Mouse (Mus musculus) heart, embryonic 10.5 days (tissue): ENCODE data around the gene Nudt7. TPM values are rescaled to one million over a fixed set of nuclear protein-coding genes. Genes with fewer than 3 reads are reported as not detected.

Experiments
- DNase-seq: peaks from one replicate; pipeline ENCODE4 v3.0.0-alpha.2; 2017; ENCODE audit warnings: low spot score
- H3K27ac ChIP-seq: fragments of 300-500 bp; sonication (generic); 2 replicates; pipeline ENCODE4 v1.5.1; 2016; ENCODE audit warnings: mild to moderate bottlenecking
- H3K27me3 ChIP-seq: fragments of 300-500 bp; sonication (generic); 2 replicates; pipeline ENCODE4 v1.6.1; 2016; ENCODE audit warnings: mild to moderate bottlenecking; ENCODE audit not compliant: poor library complexity, insufficient read depth, severe bottlenecking
- H3K36me3 ChIP-seq: fragments of 300-500 bp; sonication (generic); 2 replicates; pipeline ENCODE4 v1.6.1; 2016; ENCODE audit warnings: mild to moderate bottlenecking, moderate library complexity
- H3K4me1 ChIP-seq: fragments of 300-500 bp; sonication (generic); 2 replicates; pipeline ENCODE4 v1.6.1; 2016; ENCODE audit warnings: mild to moderate bottlenecking
- H3K4me3 ChIP-seq: fragments of 300-500 bp; sonication (generic); 2 replicates; pipeline ENCODE4 v1.5.1; 2016; ENCODE audit warnings: mild to moderate bottlenecking, moderate library complexity
- H3K9me3 ChIP-seq: fragments of 300-500 bp; sonication (generic); 2 replicates; pipeline ENCODE4 v1.6.1; 2016; ENCODE audit warnings: mild to moderate bottlenecking, moderate library complexity
- WGBS: fragments of 180-500 bp; shearing (Covaris S2); methylation state at CpG from one replicate; pipeline ENCODE4 v1.1.7; 2016; 5-methylcytosine and 5-hydroxymethylcytosine counted together
- polyA plus RNA-seq: library from polyadenylated mRNA; unstranded; fragments of >200 nt; fragmentation: Nextera tagmentation; extraction: Ambion mirVana; gene quantifications from 2 replicates; pipeline ENCODE4 v1.2.1, GENCODE M21; 2016

Gene Nudt7
- polyA plus RNA-seq = 20.5 and 23.8 TPM in 2 replicates

DNA sequence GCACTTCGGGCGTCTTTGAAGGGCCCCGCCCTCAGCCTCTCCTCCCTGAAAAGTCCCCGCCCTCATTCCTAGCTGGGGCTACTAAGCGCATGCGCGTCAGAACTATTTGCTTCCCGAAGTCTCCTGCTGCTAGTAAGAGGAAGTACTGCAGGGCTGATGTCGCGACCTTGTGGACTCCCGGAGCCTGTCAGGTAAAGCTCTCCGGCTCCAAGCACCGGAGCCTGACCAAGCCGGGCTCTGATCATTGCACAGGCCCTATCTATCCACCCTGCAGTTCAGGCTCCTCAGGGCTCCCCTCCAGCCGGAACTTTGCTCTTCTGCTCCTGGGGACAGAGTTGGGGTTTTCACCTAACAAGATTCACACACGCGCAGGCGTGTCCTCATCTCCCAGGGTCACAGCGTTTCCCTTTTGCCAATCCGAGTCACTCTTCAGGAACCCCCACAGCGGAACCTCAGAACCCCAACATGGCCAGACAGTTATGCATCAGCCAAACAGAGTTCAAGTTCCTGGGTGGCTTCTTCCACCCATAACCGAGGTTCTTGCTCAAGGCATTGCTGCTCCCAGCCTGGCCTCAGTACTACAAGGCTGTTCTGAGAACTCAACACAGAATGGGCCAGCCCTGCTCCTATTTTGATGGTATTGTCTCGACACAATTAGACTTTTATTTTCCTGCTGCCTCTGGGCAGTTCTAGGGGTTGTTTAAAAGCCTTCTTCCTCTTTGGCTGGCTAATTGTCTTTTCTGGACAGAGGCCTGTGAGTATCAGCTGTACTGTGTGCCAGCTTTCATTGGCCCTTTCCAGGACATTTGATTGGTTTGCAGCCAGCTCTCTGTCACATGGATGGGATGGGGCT, at the start of gene Nudt7:
Gene Nudt7 (plus strand): TSS at position 48 of the 853 bp plus-strand sequence.
- peaks cover 8% of the 10 kb centered on the region; the same call in 1 of the 2 replicates for H3K4me1 ChIP-seq
- 4% methylated on average over 23 of the region's 23 CpGs for WGBS
- peak within 1 kb of the TSS; percentile 91 for H3K27ac ChIP-seq
- peak within 1 kb of the TSS; percentile 69 for H3K4me3 ChIP-seq
- peak; percentile 98 for DNase-seq
- H3K36me3 ChIP-seq = no peaks in the 10 kb centered on the region
- H3K27me3 ChIP-seq = no peaks in the 10 kb centered on the region
- H3K9me3 ChIP-seq = no peaks in the 10 kb centered on the region

DNA sequence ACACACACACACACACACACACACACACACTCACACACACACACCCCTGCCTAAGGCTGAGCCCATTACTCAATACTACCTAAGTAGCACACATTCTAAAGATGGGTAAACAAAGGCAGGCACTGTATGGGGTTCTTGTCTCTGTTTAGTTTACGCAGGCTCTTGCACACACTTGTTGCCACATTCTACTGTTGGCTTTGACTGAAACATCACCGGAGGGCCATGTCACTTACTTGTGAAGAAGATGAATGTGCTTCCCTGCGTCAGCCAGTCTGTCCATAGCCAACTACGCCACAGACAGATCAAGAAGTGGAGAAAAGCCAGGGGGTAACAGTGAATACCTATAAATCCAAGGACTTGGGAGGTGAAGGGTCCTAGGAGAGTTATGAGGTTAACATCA, 45.4 kb upstream of the Nudt7 start:
- Histone ChIP-seq H3K4me1 (no peaks in the 10 kb centered on the region), H3K4me3 (no peak overlapping the region), H3K27me3 (no peaks in the 10 kb centered on the region), H3K36me3 (no peaks in the 10 kb centered on the region), H3K27ac (no peak overlapping the region), H3K9me3 (no peaks in the 10 kb centered on the region)
- DNase-seq = no peak
- 87% methylated on average over 4 of the region's 4 CpGs for WGBS

DNA sequence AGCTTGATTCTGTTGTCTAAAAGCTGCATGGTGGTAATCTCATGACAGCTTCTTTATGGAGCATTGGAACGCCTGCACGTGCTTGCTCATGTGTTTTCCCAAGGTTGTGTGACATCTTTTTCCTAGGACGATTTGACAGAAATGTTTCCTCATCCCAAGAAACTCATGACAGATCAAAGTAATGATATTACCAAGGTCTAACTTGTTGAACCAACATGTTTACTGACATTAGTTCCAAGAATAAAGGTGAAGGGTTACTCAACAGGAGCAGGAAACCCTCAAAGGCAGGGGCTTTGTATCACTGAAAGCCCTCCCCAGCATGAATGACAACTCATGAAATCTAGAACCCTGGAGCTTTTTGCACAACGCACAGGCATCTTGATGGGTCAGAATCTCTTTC, 42.6 kb upstream of the Nudt7 start:
- Histone ChIP-seq H3K4me1 (no peaks in the 10 kb centered on the region), H3K9me3 (no peaks in the 10 kb centered on the region), H3K27ac (no peak overlapping the region), H3K4me3 (no peak overlapping the region), H3K27me3 (no peaks in the 10 kb centered on the region), H3K36me3 (no peaks in the 10 kb centered on the region)
- 80% methylated on average over 4 of the region's 4 CpGs for WGBS
- DNase-seq = no peak

DNA sequence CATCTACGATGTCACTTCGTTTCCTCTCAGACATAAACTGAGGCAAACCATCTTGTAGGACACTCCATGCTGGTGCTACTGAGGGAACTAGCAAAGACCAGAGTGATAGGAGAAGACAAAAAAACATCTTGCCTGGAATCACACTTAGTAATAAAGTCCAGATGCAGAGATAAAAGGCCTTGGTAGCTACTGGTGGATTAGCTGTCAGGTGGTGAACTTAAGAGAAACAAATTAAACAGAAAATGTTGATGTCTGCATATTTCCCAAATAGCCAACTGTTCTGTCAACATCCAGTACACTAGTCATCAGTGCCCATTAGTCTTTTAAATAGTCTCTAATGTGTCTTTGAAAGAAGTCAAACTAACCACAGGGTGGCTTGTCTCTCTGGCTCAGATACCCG, 40.0 kb upstream of the Nudt7 start:
- Histone ChIP-seq H3K36me3 (no peaks in the 10 kb centered on the region), H3K9me3 (no peaks in the 10 kb centered on the region), H3K27me3 (no peaks in the 10 kb centered on the region), H3K4me1 (no peaks in the 10 kb centered on the region), H3K4me3 (no peak overlapping the region), H3K27ac (no peak overlapping the region)
- 84% methylated on average over 3 of the region's 3 CpGs for WGBS
- DNase-seq = no peak

DNA sequence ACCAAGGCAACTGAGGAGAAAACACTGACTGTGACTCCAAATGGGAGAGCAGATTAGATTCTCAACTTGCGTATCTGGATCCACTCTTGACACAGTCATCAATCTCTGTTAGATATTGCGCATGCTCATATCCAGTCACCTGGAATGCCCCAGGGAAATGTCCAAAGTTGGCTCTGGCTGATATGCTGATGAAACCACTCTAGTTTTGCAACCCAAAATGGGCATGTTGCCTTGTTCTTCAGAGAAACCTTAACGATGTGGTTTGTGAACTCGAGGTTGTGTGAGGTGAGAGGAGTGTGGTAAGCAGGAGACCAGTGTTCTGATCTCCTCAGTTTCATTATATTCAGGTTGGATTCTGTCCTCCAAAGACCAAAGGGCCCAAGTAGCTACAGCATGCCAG, 38.8 kb upstream of the Nudt7 start:
- no peak overlapping the region for H3K27ac ChIP-seq

DNA sequence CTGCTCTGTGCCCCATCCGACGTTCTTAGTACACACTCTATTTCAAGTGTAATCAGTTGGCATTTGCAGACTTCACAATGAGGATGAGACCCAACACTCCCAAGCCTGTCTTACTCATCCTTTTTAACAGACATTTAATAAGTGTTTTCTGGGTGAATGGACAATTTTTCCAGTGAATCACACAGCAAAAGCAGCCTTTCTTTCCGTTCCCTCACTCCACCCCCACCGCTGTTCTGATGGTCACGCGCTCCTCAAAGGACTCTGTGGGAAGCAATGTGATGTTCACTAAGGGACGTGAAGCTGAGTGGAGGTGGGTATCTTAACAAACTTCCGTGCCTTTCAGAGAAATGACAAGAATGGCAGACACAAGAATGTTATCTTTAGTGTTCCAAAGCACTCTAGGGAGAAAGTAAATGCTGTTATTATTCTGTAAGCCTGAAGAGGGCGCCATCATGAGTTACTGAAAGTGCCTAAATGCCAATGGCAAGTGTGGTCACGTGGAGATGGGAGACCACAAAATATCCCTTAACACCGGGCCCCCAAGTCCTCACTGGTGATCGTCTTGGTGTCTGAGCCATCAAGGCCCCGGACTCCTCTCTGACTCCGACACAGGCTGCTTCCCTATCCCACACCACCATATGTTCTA, 32.7 kb upstream of the Nudt7 start:
- no peak for DNase-seq
- WGBS = 79% methylated on average over 14 of the region's 14 CpGs

More for the DNA sequence above, 38.8 kb upstream of the Nudt7 start:
- no peak for DNase-seq
- Histone ChIP-seq H3K27me3 (no peaks in the 10 kb centered on the region), H3K4me3 (no peak overlapping the region), H3K4me1 (no peaks in the 10 kb centered on the region), H3K9me3 (no peaks in the 10 kb centered on the region), H3K36me3 (no peaks in the 10 kb centered on the region)
- 85% methylated on average over 4 of the region's 4 CpGs for WGBS

DNA sequence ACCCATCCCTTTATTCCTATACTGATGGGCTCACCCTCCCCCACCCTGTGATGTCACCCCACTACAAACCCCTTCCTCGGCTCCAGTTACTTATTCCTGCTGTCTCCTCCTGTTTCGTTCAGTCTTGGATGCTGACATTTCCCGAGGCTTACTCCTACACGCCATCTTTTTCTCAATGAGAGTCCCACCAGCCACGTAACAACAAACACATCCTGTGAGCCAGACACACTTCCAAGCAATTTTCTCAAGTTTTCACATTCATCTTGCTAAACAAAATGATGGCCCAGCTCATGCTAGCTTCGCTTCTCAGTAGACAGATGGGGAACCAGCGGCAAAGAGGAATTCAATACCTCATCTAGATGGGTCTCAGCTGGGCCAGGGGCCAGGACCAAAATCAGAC, 30.0 kb upstream of the Nudt7 start:
- WGBS = 85% methylated on average over 7 of the region's 7 CpGs
- Histone ChIP-seq H3K4me1 (no peaks in the 10 kb centered on the region), H3K27me3 (no peaks in the 10 kb centered on the region), H3K4me3 (no peak overlapping the region), H3K9me3 (no peaks in the 10 kb centered on the region), H3K27ac (no peak overlapping the region), H3K36me3 (no peaks in the 10 kb centered on the region)
- DNase-seq = no peak

More for the DNA sequence above, 32.7 kb upstream of the Nudt7 start:
- Histone ChIP-seq H3K27ac (no peak overlapping the region), H3K4me1 (no peaks in the 10 kb centered on the region), H3K36me3 (no peaks in the 10 kb centered on the region), H3K27me3 (no peaks in the 10 kb centered on the region), H3K4me3 (no peak overlapping the region), H3K9me3 (no peaks in the 10 kb centered on the region)

DNA sequence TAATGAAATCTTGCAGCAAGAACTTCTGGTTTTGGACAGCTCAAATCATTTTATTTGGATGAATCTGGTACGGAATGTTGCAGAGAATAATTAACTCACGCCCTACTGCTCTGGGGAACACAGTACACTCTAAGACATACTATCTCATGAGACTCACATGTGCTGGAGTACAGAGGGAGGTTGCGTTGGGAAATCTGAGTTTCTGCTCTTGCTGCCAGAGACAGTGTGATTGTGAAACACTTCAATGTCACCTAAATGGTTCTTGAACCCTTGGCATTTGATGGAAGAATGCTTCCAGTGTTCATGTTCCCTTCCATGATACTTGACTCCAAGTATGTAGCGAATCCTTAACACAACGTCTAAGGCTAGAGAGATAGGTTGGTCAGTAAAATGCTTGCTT, 27.4 kb upstream of the Nudt7 start:
- no peak overlapping the region for H3K27ac ChIP-seq
- no peaks in the 10 kb centered on the region for H3K4me1 ChIP-seq
- no peak overlapping the region for H3K4me3 ChIP-seq
- no peak for DNase-seq
- H3K36me3 ChIP-seq = no peaks in the 10 kb centered on the region
- WGBS = 85% methylated on average over 5 of the region's 5 CpGs
- no peaks in the 10 kb centered on the region for H3K27me3 ChIP-seq
- no peaks in the 10 kb centered on the region for H3K9me3 ChIP-seq

DNA sequence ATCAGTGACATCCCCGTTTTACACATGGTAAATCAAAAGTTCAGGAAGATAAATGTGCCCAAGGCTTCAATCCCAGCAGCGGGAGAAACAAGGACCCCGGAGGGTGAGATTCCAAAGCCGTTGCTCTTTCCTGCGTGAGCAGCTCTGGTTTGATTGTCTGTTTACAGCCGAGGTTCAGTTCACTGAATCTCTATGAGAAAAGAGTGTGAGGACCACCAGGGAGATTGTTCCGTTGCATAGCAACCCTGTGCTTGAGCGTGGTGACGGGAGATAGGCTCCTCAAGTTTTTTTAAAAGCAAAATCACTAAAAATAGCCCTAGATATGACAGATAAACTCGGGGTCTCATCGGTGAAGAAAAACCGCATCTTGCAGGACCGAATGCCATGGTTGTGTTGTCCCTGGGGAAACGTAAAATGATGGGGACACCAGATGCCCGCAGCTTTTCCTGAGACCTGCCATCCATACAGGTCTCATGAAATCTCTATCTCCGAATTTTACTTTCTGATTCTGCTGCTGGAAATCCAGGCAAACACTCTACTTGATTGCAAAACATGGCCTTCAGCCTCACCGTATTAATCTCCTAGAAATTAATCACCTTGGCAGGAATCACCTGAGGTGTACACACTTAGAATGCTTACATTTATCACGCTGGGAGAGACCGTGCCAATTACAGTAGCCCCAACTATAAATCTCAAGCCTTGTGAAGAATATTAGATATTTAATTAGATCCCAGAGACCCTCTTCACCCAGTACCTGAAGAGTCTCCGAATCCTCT, 23.8 kb upstream of the Nudt7 start:
- Histone ChIP-seq H3K27me3 (no peaks in the 10 kb centered on the region), H3K4me3 (no peak overlapping the region), H3K36me3 (no peaks in the 10 kb centered on the region), H3K27ac (no peak overlapping the region), H3K9me3 (no peaks in the 10 kb centered on the region), H3K4me1 (no peaks in the 10 kb centered on the region)
- DNase-seq = no peak
- WGBS = 80% methylated on average over 20 of the region's 20 CpGs

DNA sequence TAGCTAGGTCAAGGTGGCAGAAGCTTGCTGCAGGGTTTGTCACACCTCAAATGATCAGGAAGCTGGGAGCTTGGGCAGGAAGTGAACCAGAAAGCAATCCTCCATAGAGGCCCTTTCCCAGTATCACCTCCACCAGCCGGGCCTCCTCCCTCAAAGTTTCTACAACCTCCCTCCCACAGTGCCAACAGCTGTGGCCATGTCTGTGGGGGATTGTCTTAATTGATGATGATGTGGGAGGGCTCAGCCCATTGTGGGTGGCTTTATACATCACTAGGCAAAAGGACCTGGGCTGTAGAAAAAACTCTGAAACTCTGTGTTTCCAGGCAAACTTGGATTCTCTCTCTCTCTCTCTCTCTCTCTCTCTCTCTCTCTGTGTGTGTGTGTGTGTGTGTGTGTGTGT, 18.3 kb upstream of the Nudt7 start:
- Histone ChIP-seq H3K36me3 (no peaks in the 10 kb centered on the region), H3K4me1 (no peaks in the 10 kb centered on the region), H3K9me3 (no peaks in the 10 kb centered on the region), H3K27me3 (no peaks in the 10 kb centered on the region), H3K4me3 (no peak overlapping the region), H3K27ac (no peak overlapping the region)
- DNase-seq = no peak
- 57% methylated on average over 1 of the region's 1 CpGs for WGBS

DNA sequence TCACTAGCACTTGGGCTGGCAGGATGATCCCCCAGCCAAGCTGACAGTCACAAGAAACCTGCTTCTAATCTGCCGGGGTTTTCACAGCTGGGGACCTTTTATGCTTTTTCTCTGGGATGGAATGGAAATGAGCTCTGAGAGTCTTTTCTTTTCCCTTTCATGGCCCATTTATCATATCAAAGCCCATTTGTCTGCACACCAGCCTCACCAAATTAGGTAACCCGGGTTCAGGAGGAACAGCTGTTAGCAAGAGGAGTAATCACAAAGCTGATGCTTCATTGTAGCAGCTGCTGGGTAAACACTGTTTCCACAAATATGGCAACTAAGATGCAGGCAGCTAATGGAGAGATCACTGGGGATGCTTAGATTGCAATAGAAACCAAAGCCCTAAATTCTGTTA, 17.3 kb upstream of the Nudt7 start:
- Histone ChIP-seq H3K4me3 (no peak overlapping the region), H3K4me1 (no peaks in the 10 kb centered on the region), H3K36me3 (no peaks in the 10 kb centered on the region), H3K27me3 (no peaks in the 10 kb centered on the region), H3K27ac (no peak overlapping the region), H3K9me3 (no peaks in the 10 kb centered on the region)
- WGBS = 8% methylated on average over 2 of the region's 2 CpGs
- no peak for DNase-seq

DNA sequence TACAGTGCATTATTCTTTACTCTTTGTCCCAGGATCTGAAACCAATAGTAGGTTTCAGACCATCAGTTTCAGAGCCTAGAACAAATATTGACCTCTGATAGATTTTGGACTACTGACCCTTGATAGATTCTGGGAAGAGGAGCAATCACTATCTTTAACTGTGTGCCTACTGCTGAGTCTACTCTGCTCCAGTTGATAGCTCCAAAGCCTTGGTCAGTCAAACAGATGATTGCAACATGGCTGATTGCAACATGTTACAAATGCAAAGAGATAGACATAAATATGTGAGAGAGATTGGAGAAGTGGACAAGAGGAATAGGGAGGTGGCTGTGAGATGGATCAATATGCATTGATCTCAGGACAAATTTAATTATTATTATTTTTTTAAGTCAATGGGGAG, 15.9 kb upstream of the Nudt7 start:
- H3K36me3 ChIP-seq = no peaks in the 10 kb centered on the region
- no peaks in the 10 kb centered on the region for H3K9me3 ChIP-seq
- no peaks in the 10 kb centered on the region for H3K4me1 ChIP-seq
- no peak overlapping the region for H3K4me3 ChIP-seq
- no peaks in the 10 kb centered on the region for H3K27me3 ChIP-seq
- no peak overlapping the region for H3K27ac ChIP-seq
- DNase-seq = no peak

DNA sequence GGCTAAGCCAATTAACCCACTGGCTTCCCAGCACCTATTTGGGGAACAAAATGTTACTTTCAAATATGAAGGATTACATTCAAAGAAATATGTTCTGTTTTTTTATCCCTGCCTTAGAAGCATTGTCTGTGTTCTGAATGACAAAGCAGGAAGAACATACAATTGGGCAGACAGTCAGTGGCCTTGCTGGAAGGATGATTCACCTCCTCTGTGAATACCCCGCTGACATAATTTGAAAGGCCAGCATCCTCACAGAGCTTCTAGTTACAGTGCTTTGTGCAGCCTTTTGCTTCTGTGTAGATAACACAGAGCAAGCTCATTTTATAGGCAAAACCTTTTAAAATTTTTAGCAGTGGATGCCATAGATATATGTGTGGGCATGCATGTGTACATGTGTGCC, 11.6 kb upstream of the Nudt7 start:
- Histone ChIP-seq H3K27ac (no peak overlapping the region), H3K4me3 (no peak overlapping the region), H3K4me1 (no peaks in the 10 kb centered on the region), H3K27me3 (no peaks in the 10 kb centered on the region), H3K36me3 (no peaks in the 10 kb centered on the region), H3K9me3 (no peaks in the 10 kb centered on the region)
- DNase-seq = no peak
- 77% methylated on average over 1 of the region's 1 CpGs for WGBS
